Mouse (Mus musculus) myocyte (in vitro differentiated cells): ENCODE measurements around the gene Stk25.

Source experiments
- CEBPB ChIP-seq: IDR thresholded peaks from 2 replicates; pipeline ENCODE4 v1.6.1; 2011; ENCODE audit warnings: mild to moderate bottlenecking, moderate library complexity; ENCODE audit not compliant: poor library complexity, insufficient read depth, severe bottlenecking
- MAX ChIP-seq: IDR thresholded peaks from one replicate; pipeline ENCODE4 v1.6.1; 2011; ENCODE audit warnings: low read depth, mild to moderate bottlenecking, control low read depth
- MYOG ChIP-seq, 3 experiments: IDR thresholded peaks; one replicate each; pipeline ENCODE4 v1.6.1; 2011; ENCODE audit warnings: control low read depth in 2 of 3, low read depth in 2 of 3, mild to moderate bottlenecking in 2 of 3; ENCODE audit not compliant: insufficient read length in 2 of 3, control insufficient read depth in 1 of 3, insufficient read depth in 1 of 3
- POLR2A ChIP-seq: IDR thresholded peaks from one replicate; pipeline ENCODE4 v1.6.1; 2011; ENCODE audit warnings: low read depth, mild to moderate bottlenecking, control low read depth, moderate library complexity; ENCODE audit not compliant: insufficient read length
- TCF12 ChIP-seq: IDR thresholded peaks from one replicate; pipeline ENCODE4 v1.6.1; 2011; ENCODE audit warnings: mild to moderate bottlenecking, control low read depth; ENCODE audit not compliant: poor library complexity, insufficient read depth, severe bottlenecking
- USF1 ChIP-seq: IDR thresholded peaks from one replicate; pipeline ENCODE4 v1.6.1; 2011; ENCODE audit warnings: low read depth, mild to moderate bottlenecking, control low read depth, moderate library complexity

- TF ChIP-seq MYOG (IDR thresholded peaks at IDR 0.05; ENCODE audit: control insufficient read depth in 1 of 3, insufficient read depth in 1 of 3, insufficient read length in 2 of 3, low read depth in 2 of 3), result no peak
- no peak for TF ChIP-seq POLR2A
- no peak for TF ChIP-seq TCF12
- TF ChIP-seq MAX, result no peak
- no peak for TF ChIP-seq CEBPB
- TF ChIP-seq USF1, result no peak
Observed at GRCm38 (mm10) chr1:93667760-93668400, 9.4 kb upstream of the Stk25 start.
